16 mouse cellular contexts compared by ENCODE assay signal in genomic region chr7:89559105-89559504, GRCm38 (mm10). TPM values are rescaled to one million over a fixed set of nuclear protein-coding genes. Genes with fewer than 3 reads are reported as not detected.
"Had no signal": no experiment of that assay in that cellular context is flagged by ENCODE, and none has a peak within 500 bp of the region (broad histone marks: within the 10 kb centered on the region; RNA-seq: fewer than 3 reads in every experiment).

No protein-coding gene starts in this region.

- DNase-seq: kidney, postnatal 4 days; left cerebral cortex, postnatal 4 days; liver, postnatal 0 days; retina, postnatal 1 day; right cerebral cortex, postnatal 25 days; thymus, postnatal 25 days had no signal

- H3K4me2 ChIP-seq: limb, embryonic 12.5 days; limb, embryonic 15.5 days; liver, embryonic 11.5 days; lung, embryonic 14.5 days; midbrain, embryonic 12.5 days; midbrain, embryonic 15.5 days; neural tube, embryonic 13.5 days had no signal

- H3K9ac ChIP-seq: limb, embryonic 12.5 days; limb, embryonic 15.5 days; liver, embryonic 14.5 days; liver, postnatal 0 days; lung, embryonic 14.5 days; midbrain, embryonic 12.5 days; midbrain, embryonic 15.5 days; neural tube, embryonic 13.5 days had no signal

- H3K4me1 ChIP-seq: limb, embryonic 12.5 days; limb, embryonic 15.5 days; midbrain, embryonic 15.5 days had no signal

- H3K27me3 ChIP-seq: limb, embryonic 12.5 days; limb, embryonic 15.5 days; midbrain, embryonic 12.5 days; midbrain, embryonic 15.5 days; neural tube, embryonic 13.5 days had no signal

- ATAC-seq: liver, postnatal 0 days; lung, postnatal 0 days; midbrain, embryonic 15.5 days had no signal

- H3K4me3 ChIP-seq: limb, embryonic 12.5 days; limb, embryonic 15.5 days; midbrain, embryonic 12.5 days; midbrain, embryonic 15.5 days; neural tube, embryonic 13.5 days had no signal

- H3K36me3 ChIP-seq: limb, embryonic 12.5 days; limb, embryonic 15.5 days; midbrain, embryonic 12.5 days; midbrain, embryonic 15.5 days; neural tube, embryonic 13.5 days had no signal

- H3K27ac ChIP-seq: limb, embryonic 12.5 days; limb, embryonic 15.5 days; liver, embryonic 14.5 days; macrophage; midbrain, embryonic 12.5 days; midbrain, embryonic 15.5 days; neural tube, embryonic 13.5 days had no signal

- H3K9me3 ChIP-seq: limb, embryonic 12.5 days; limb, embryonic 15.5 days; midbrain, embryonic 12.5 days; midbrain, embryonic 15.5 days; neural tube, embryonic 13.5 days had no signal

RNA-seq across cellular contexts. Expression of gene Prss23, which starts 32.1 kb away (rescaled TPM):
- polyA plus RNA-seq: macrophage had no signal
